Mouse (Mus musculus): ENCODE measurements around the gene Sde2.
"Not testable (repeated sequence)": the region's sequence is repeated elsewhere in the genome, so short reads cannot be mapped to it uniquely, and the experiment has no call there.

Sde2 gene

DNA sequence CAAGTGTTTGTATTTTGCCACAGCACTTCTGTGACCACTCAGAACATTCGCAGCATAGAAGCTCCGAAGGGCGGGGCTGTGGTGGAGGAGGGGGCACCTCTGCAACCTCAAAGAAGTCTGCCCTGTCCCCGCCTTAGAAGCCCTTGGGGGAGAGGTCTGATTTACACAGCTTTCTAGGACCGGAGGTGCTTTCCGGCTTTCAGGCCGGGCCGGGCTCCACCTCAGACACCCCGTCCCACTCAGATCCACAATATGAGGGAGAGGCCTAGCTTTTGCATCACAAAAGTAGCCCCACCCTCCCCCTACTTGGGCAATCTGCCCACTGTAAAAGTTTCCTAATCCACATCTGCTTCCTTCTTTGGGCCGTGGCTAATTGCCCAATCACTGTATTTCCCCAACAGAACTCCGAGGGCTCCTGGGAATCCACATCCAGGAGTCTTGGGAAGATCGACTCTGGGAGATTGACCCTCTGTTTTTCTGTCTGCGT, 37.7 kb downstream of the Sde2 start:
- no peak for DNase-seq

GRCm38 (mm10) chr1:180889172-180889571, 38.2 kb downstream of the Sde2 start:
- no peak for DNase-seq

DNA sequence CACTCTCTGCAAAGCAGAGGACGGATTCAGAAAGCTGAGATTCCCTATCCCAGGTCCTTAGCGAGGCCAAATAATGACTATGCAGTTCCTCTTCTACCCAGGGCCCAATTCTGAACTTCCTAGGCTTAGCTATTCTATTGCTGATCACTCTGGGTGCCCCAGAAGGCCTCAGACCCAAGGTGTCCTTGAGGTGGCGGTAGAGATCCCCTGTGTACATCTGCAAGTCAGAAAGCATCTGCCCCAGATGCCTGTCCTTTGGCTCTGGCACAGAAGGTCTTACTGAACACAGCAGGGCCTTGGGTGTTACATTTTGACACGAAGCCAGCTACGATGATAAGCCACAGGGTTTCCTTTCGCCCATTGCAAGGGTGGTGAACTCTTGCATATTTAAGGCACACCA, 38.9 kb downstream of the Sde2 start:
- no peak for DNase-seq

DNA sequence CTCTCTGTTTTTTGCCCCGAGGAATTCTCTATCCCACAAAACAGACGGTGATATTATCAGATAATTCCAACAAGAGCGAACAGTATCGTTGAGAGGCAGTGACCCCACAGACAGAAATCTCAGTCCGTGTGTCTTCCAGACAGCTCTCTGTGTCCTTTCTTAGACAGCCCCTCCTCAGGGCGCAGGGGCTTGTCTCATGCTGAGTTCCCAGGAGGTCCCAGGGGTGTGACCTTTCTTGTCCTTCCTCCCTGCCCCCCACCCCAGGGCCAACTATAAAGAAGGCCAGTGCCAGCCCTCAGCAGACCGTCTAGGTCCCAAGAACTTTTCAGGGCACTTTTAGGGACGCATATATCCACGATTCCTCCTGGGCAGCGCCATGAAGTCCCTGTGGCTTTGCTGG, 41.9 kb downstream of the Sde2 start, which contains the start of gene Lefty2:
TSS of gene Lefty2 (plus strand) at position 301 of the 400 bp plus-strand sequence.
- no peak for DNase-seq

DNA sequence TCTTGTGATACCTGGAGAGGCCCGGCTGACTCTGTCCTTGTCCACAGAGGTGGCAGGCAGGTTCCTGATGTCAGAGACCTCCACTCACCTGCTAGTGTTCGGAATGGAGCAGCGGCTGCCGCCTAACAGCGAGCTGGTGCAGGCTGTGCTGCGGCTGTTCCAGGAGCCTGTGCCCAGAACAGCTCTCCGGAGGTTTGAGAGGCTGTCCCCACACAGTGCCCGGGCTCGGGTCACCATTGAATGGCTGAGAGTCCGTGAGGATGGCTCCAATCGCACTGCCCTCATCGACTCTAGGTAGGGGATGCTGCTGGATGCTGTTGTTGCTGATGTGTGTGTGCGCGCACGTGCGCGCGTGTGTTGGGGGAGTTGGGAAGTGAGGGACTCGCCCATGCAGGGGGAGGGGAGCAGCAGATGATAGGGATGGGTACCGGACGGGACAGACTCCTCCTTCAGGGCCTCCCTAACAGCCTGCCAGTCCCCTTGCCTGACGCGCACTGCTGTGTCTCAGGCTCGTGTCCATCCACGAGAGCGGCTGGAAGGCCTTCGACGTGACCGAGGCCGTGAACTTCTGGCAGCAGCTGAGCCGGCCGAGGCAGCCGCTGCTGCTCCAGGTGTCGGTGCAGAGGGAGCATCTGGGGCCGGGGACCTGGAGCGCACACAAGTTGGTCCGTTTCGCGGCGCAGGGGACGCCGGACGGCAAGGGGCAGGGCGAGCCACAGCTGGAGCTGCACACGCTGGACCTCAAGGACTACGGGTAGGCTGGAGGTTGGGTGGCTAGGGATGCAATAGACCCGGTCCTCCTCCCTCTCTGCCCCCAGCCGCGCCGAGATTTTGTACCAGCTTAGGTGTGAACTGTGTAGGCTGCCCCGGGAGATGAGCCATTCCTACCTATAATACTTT, 43.4 kb downstream of the Sde2 start:
- not testable (repeated sequence) for DNase-seq

GRCm38 (mm10) chr1:180901107-180901506, 50.2 kb downstream of the Sde2 start:
- peak in 1 of 2 experiments; percentile 50 for DNase-seq

GRCm38 (mm10) chr1:180902915-180903314, 52.0 kb downstream of the Sde2 start:
- DNase-seq = no peak

- no peak for DNase-seq
These were observed 52.7 kb downstream of the Sde2 start for GRCm38 (mm10) chr1:180903666-180904038.

DNA sequence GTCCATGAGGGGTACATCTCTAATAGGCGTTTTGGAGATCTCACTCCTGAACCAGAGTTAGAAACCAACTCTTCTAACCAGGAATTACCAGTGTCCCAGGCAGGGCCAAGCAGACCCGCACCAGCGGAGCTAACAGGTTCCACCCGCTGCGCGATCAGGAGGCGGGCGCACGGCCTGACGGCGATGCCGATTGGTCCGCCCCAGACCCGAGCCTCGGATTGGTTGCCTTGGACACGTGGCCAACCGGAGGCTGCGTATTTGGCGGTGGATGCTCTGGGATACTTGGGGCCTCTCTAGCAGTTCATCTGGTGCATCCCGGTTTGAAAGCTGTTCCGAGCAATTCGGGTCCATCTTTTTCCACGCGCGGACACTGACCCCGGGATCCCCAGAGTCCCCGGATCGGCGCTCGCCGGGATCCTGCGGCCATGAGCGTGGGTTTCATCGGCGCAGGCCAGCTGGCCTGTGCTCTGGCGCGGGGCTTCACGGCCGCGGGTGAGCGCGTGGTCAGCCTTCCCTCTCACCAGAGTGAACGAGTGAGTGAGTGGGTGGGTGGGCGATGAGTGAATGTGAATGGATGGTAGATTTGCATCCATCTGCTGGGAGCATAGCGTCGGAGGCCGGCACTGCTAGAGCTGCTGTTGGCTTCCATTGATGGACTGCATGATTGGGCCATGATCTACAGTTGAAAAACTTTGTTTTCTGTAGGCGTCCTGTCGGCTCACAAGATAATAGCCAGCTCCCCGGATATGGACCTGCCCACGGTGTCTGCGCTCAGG, 53.3 kb downstream of the Sde2 start, which contains the start of gene Pycr2:
TSS of gene Pycr2 (plus strand) at position 255 of the 776 bp plus-strand sequence.
- DNase-seq = peak; percentile 95 to 97

GRCm38 (mm10) chr1:180904815-180905080, 53.8 kb downstream of the Sde2 start:
- peak in 1 of 2 experiments; percentile 11 for DNase-seq

DNA sequence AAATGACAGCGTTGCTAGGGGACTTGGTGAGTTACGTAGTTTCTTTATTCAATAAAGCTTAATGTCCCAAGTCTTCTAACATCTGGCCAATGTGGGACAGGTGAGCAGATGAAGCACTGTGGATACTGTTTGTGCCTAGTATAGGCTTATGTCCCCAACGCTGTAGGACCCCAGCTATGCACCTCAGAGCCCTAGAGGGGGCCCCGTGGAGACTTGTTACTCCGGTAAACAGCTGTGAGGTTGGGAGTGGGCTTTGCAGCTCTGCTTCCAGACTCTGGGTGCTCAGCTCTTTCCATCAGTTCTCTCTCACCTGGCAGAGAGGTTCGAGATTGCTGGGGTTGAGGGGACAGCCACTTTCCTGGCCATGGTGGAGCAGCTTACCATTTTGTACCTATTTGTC, 54.4 kb downstream of the Sde2 start:
- DNase-seq = no peak

DNA sequence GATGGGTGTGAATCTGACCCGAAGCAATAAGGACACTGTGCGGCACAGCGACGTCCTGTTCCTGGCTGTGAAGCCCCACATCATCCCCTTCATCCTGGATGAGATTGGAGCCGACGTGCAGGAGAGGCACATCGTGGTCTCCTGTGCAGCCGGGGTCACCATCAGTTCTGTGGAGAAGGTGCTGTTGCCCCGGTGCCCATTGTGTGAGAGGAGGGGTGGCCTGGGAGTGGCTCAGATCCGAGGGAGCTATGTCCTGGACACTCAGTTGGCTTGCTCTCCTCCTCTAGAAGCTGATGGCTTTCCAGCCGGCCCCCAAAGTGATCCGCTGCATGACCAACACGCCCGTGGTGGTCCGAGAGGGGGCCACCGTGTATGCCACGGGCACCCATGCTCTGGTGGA, 54.9 kb downstream of the Sde2 start:
- DNase-seq = no peak

GRCm38 (mm10) chr1:180906461-180907147, 55.7 kb downstream of the Sde2 start:
- DNase-seq = peak in 1 of 2 experiments; percentile 14

DNA sequence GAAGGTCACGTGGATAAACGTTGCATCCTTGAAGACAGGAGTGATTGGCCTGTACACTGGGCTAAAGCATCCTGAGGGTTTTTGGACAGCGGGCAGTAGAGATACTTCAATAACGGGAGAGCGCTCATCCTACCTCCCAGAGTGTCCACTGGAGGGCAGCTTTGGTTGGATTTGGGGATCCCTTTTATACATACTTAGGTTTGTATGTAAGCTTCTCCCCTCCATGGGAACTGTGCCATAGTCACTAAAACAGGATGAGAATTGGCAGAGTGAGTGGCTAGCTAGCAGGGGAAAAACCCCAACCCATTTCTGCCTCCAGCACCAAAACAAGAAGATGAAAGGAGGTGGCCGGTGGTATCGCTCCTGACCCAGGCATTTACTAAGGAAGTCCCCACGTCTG, 60.2 kb downstream of the Sde2 start:
- DNase-seq = no peak

DNA sequence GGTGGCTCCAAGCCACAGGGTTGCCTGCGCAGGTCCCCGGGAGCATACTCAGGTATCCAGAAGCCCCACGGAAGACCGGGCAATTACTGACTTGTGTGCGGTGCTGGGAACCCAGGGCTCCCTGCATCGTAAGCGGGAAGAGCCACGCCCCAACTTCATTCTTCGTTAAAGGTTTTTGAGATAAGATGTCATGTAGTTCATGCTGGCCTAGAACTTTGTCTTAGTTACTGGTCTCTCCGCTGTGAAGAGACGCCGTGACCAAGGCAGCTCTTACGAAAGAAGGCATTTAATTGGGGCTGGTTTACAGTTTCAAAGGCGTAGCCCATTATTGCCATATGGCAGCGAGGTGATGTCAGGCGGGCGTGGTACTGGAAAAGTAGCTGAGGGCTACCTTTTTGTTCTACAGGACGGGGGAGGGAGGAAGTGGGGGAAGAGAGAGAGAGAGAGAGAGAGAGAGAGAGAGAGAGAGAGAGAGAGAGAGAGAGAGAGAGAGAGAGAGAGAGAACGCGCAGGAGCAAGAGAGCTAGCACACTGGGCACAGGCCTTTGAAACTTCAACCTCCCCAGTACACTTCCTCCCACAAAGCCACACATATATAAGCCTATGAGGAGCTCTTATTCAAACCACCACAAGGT, 60.8 kb downstream of the Sde2 start:
- no peak for DNase-seq

- no peak for DNase-seq
These were observed 61.9 kb downstream of the Sde2 start for GRCm38 (mm10) chr1:180912792-180913191.

DNA sequence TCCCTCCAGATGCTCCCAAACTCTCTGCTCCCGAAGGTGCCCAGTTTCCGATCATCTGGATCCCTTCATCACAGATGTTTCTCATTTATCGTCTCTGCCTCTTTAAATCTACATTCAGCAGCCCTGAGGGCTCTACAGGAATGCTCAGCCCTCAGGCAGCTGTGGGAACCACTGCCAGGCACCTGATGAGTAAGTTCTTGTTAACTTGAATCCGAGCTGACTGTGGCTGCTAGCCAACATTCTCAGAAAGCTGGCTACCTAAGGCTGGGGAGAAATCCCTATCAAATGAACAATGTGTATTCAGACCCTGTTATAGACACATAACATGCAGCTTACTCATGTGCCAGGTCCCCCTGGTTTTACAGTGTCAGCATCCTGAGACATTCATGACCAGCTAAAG, 62.9 kb downstream of the Sde2 start:
- no peak for DNase-seq

GRCm38 (mm10) chr1:180916425-180916824, 65.5 kb downstream of the Sde2 start:
- DNase-seq = no peak

GRCm38 (mm10) chr1:180917053-180917452, 66.1 kb downstream of the Sde2 start:
- no peak for DNase-seq
